Mouse (Mus musculus): ENCODE data around the gene Dpp9. TPM values are rescaled to one million over a fixed set of nuclear protein-coding genes. Genes with fewer than 3 reads are reported as not detected.

The Dpp9 gene
- total and polyA plus RNA-seq, 2 experiments = 10.7 to 55.4 TPM

- Histone ChIP-seq H3K4me3 (ENCODE audit: insufficient read depth, low read depth, low read length) (no peak overlapping the region), H3K27ac (replicated peaks; ENCODE audit: insufficient read depth, low read depth, low read length) (no peak overlapping the region), H3K36me3 (ENCODE audit: control insufficient read depth, insufficient read depth, low read length) (peaks cover 2% of the 10 kb centered on the region), H3K79me2 (ENCODE audit: control insufficient read depth, insufficient read depth, low read length) (no peaks in the 10 kb centered on the region), H3K4me1 (ENCODE audit: control insufficient read depth, insufficient read depth, low read length) (peaks cover 2% of the 10 kb centered on the region), H3K9ac (ENCODE audit: low read depth, low read length) (no peak overlapping the region), H3K27me3 (ENCODE audit: control insufficient read depth, insufficient read depth, low read length) (no peaks in the 10 kb centered on the region)
- 90% methylated on average over 6 of the region's 6 CpGs for WGBS
- TF ChIP-seq POLR2A (IDR thresholded peaks at IDR 0.05; ENCODE audit: extremely low read depth, insufficient read depth, low read length) (no peak), CTCF (IDR thresholded peaks at IDR 0.05; ENCODE audit: low read depth, low read length) (no peak)
- DNase-seq (ENCODE audit: extremely low read depth, low read depth, low spot score) = no peak
Measured at GRCm38 (mm10) chr17:56191266-56191665, 27.4 kb downstream of the Dpp9 start.

GRCm38 (mm10) chr17:56185281-56186141 is 33.2 kb downstream of the Dpp9 start:
- peak overlapping the region; percentile 69 for H3K27ac ChIP-seq (replicated peaks; ENCODE audit: insufficient read depth, low read depth, low read length)
- H3K4me3 ChIP-seq (ENCODE audit: insufficient read depth, low read depth, low read length) = no peak overlapping the region
- no peaks in the 10 kb centered on the region for H3K27me3 ChIP-seq (ENCODE audit: control insufficient read depth, insufficient read depth, low read length)
- peaks cover 14% of the 10 kb centered on the region for H3K79me2 ChIP-seq (ENCODE audit: control insufficient read depth, insufficient read depth, low read length)
- DNase-seq (ENCODE audit: extremely low read depth, low read depth, low spot score) = peak; percentile 83
- H3K36me3 ChIP-seq (ENCODE audit: control insufficient read depth, insufficient read depth, low read length) = peaks cover 2% of the 10 kb centered on the region
- H3K9ac ChIP-seq (ENCODE audit: low read depth, low read length) = peak overlapping the region; percentile 2; the same call in 1 of the 2 replicates
- TF ChIP-seq CTCF (IDR thresholded peaks at IDR 0.05; ENCODE audit: low read depth, low read length) (no peak), POLR2A (IDR thresholded peaks at IDR 0.05; ENCODE audit: extremely low read depth, insufficient read depth, low read length) (no peak)
- peaks cover 20% of the 10 kb centered on the region for H3K4me1 ChIP-seq (ENCODE audit: control insufficient read depth, insufficient read depth, low read length)
- WGBS = 14% methylated on average over 11 of the region's 11 CpGs

GRCm38 (mm10) chr17:56183658-56184103 is 35.0 kb downstream of the Dpp9 start, which contains the start of gene Mydgf:
TSS of gene Mydgf (minus strand) at chr17:56183920.
- Histone ChIP-seq H3K4me3 (ENCODE audit: insufficient read depth, low read depth, low read length) (peak within 1 kb of the TSS; percentile 93), H3K27me3 (ENCODE audit: control insufficient read depth, insufficient read depth, low read length) (no peaks in the 10 kb centered on the region), H3K4me1 (ENCODE audit: control insufficient read depth, insufficient read depth, low read length) (peaks cover 22% of the 10 kb centered on the region), H3K79me2 (ENCODE audit: control insufficient read depth, insufficient read depth, low read length) (peaks cover 14% of the 10 kb centered on the region), H3K36me3 (ENCODE audit: control insufficient read depth, insufficient read depth, low read length) (peaks cover 2% of the 10 kb centered on the region), H3K27ac (replicated peaks; ENCODE audit: insufficient read depth, low read depth, low read length) (peak within 1 kb of the TSS; percentile 81), H3K9ac (ENCODE audit: low read depth, low read length) (peak within 1 kb of the TSS; percentile 94)
- TF ChIP-seq POLR2A (IDR thresholded peaks at IDR 0.05; ENCODE audit: extremely low read depth, insufficient read depth, low read length) (peak; percentile 53; the same call in 1 of the 2 replicates), CTCF (IDR thresholded peaks at IDR 0.05; ENCODE audit: low read depth, low read length) (no peak)
- WGBS = under 1% methylated on average over 47 of the region's 47 CpGs
- peak; percentile 74 for DNase-seq (ENCODE audit: extremely low read depth, low read depth, low spot score)

- H3K79me2 ChIP-seq (ENCODE audit: control insufficient read depth, insufficient read depth, low read length) = peaks cover 14% of the 10 kb centered on the region
- H3K4me1 ChIP-seq (ENCODE audit: control insufficient read depth, insufficient read depth, low read length) = peaks cover 22% of the 10 kb centered on the region
- H3K9ac ChIP-seq (ENCODE audit: low read depth, low read length) = peak overlapping the region; percentile 94
- DNase-seq (ENCODE audit: extremely low read depth, low read depth, low spot score) = no peak
- peaks cover 2% of the 10 kb centered on the region; the same call in 1 of the 2 replicates for H3K36me3 ChIP-seq (ENCODE audit: control insufficient read depth, insufficient read depth, low read length)
- no peaks in the 10 kb centered on the region for H3K27me3 ChIP-seq (ENCODE audit: control insufficient read depth, insufficient read depth, low read length)
- H3K27ac ChIP-seq (replicated peaks; ENCODE audit: insufficient read depth, low read depth, low read length) = peak overlapping the region; percentile 81
- peak overlapping the region; percentile 93 for H3K4me3 ChIP-seq (ENCODE audit: insufficient read depth, low read depth, low read length)
- TF ChIP-seq POLR2A (IDR thresholded peaks at IDR 0.05; ENCODE audit: extremely low read depth, insufficient read depth, low read length) (no peak), CTCF (IDR thresholded peaks at IDR 0.05; ENCODE audit: low read depth, low read length) (no peak)
- WGBS = 2% methylated on average over 14 of the region's 14 CpGs
Measured at GRCm38 (mm10) chr17:56182975-56183657, 35.6 kb downstream of the Dpp9 start.

GRCm38 (mm10) chr17:56175416-56175815 is 43.3 kb downstream of the Dpp9 start:
- Histone ChIP-seq H3K27me3 (ENCODE audit: control insufficient read depth, insufficient read depth, low read length) (no peaks in the 10 kb centered on the region), H3K79me2 (ENCODE audit: control insufficient read depth, insufficient read depth, low read length) (0 out of 2 replicates have a peak, but pooled peaks cover 3% of the 10 kb centered on the region), H3K36me3 (ENCODE audit: control insufficient read depth, insufficient read depth, low read length) (peaks cover 8% of the 10 kb centered on the region; the same call in 1 of the 2 replicates), H3K27ac (replicated peaks; ENCODE audit: insufficient read depth, low read depth, low read length) (no peak overlapping the region), H3K9ac (ENCODE audit: low read depth, low read length) (no peak overlapping the region), H3K4me1 (ENCODE audit: control insufficient read depth, insufficient read depth, low read length) (peaks cover 17% of the 10 kb centered on the region), H3K4me3 (ENCODE audit: insufficient read depth, low read depth, low read length) (no peak overlapping the region)
- DNase-seq (ENCODE audit: extremely low read depth, low read depth, low spot score) = no peak
- WGBS = 97% methylated on average over 3 of the region's 3 CpGs
- TF ChIP-seq POLR2A (IDR thresholded peaks at IDR 0.05; ENCODE audit: extremely low read depth, insufficient read depth, low read length) (no peak), CTCF (IDR thresholded peaks at IDR 0.05; ENCODE audit: low read depth, low read length) (no peak)

Measured in liver, adult 2 months (tissue).